Mouse (Mus musculus) retina, embryonic 14.5 days (tissue): ENCODE data around the gene Carmil2.

Experiments
- DNase-seq: peaks from one replicate; pipeline ENCODE4 v3.0.0-alpha.2; 2015; ENCODE audit warnings: low spot score

Gene Carmil2

DNA sequence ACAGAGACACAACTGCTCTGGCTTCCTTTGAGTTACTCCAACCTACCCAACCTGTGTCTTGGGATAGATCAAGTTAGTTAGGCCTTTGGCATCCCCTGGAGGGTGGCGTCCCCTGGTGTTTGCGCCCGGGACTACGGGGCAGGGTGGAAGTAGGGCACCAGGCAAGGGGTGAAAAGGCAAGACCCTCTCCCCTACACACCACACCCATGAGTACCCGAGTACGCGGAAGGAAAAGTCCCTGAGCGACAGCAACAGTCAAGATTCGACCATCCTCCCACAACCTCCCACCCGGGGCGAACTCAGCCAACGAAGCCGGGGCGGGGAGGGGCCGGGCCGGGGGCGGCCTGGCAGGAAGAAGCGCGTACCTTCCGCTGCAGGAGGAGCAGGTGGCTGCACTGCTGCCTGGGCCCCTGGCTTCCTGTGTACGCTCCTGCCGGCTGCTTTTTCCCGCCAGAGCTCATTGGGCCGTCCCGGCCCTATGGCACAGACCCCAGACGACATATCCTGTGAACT lies at the start of gene Carmil2:
TSS of gene Carmil2 (plus strand) at position 479 of the 513 bp plus-strand sequence.
- peak; percentile 63 for DNase-seq

DNA sequence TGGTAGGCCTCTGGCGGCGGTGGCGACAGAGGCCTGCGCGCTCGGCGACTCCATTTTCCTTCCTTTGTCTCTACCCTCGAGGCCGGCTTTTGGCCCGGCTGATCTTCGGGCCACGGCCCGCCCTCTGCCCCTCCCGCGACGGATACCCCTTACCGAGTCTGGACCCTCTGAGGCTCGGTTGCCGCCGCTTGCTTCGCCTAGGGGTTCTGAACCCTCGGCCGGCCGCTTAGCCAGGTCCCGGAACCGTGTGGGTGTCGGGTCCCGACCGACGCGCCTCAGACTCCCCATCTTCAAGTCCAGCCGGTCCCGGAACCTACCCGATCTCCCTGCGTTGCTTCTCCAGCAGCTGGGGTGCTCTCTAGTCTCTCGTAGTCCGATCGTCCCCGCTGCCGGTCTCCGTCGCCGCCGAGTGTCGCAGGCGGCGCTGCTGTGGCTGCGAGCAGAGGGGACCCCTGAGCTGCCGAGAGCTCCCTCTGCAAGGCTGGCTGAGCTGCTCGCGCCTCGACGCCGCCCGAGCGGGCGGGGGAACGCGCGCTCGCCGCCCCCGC lies 49.0 kb upstream of the Carmil2 start, which contains the start of gene Agrp:
TSS of gene Agrp (minus strand) at position 431 of the 548 bp plus-strand sequence.
- DNase-seq, result peak; percentile 63

DNA sequence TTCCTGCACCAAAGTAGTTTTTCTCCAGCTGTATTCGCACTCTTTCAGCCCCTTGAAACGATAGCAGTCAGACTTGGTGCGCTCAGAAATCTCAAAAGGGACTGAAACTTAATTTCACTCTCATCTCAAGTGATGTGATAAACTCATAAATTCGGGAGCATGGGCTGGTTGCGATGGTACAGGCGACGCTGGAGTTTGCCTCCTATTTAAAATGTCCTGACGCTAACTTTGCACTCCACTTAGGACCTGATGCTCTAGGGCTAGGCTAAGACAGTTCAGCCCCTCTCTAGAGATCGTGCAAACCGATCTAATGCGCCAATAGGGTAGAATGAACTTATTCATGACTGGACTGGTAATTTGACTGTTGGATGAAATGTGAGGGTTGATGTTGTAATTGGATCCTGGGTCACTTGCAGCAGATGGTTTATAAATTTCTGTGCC lies 48.5 kb upstream of the Carmil2 start:
- peak; percentile 54 for DNase-seq

DNA sequence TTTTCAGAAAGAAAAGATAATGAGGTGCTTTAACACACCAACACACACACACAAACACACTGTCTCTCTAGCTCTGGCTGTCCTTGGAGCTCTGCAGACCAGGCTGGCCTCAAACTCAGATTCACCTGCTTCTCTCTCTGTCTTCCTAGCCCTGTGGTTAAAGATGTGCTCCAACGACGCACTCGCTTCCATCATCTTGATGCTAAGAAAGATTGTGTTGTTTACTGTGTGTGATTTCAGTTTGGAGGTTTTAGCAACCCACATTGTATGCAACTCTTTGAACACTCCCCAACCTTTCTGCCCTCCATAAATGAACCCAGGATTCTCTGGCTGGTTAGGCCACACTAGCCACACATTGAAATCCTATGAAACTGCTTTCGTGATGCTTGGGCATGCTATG lies 47.6 kb upstream of the Carmil2 start:
- DNase-seq, result no peak

DNA sequence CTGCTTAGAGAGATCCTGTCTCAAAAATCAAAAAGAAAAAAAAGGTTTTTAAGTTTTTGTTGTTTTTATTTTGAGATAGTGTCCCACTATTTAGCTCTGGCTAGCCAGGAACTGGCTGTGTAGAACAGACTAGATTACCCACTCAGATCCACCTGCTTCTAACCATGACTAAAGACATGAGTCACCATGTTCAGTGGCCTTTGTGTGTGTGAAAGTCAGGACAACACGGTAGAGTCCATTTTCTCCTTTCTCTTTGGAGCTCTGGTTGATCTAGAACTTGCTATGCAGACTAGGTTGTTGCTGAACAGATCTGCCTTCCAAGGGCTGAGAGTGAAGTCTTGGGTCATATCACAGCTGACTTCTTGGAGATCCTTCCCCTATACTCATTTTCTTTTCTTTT lies 46.2 kb upstream of the Carmil2 start:
- DNase-seq, result no peak

DNA sequence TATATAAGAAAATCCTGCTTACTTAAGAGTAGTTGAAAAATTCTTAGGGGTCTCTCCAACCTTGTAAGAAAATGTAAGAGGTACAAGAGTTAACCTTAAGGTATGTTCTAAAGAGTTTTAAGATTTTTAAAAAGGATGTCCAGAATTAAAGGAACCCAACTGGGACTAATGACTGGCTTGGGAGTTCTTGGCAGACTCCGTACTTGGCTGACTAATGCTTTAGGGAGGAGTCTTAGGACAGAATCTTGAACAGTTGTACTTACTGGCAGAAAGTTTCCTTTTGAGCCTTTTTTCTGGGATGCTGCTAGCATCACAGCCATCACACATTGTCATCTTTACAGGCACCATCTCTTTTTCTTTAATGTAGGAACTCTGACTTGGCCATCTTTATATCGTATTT lies 45.6 kb upstream of the Carmil2 start:
- no peak for DNase-seq

DNA sequence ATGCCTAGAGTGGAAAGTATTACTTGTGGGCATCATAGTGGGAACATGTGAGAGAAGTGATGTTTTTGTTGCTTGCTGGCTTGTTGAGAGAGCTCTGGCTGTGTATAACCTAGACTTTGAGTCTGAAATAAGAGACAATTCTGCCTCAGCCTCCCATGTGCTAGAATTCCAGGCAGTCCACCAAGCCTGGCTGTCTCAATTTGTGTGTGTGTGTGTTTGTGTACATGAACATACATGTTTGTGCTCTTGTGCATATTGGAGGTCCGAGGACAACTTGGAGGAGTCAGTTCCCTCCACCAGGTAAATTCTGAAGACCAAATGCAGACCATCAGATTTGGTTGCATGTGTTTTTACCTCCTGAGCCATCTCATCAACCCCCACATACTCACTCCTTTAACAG lies 40.9 kb upstream of the Carmil2 start:
- no peak for DNase-seq

DNA sequence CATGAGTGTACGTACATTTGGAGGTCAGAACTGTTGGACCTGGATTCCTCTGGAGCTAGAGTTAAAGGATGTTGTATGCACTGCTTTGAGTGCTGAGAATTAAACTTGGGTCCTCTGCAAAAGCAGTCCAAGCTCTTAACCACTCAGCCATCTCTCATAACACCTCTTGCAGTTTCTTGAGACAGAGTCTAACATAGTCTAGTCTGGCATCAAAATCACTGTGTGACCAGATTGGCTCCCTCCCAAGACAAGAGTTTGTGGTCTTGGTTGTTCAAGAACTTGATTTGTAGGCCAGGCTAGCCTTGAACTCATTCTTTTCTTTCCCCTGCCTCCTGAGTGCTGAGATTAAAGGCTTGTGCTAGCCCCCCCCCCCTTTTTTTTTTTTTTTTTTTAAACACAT lies 37.1 kb upstream of the Carmil2 start:
- no peak for DNase-seq

DNA sequence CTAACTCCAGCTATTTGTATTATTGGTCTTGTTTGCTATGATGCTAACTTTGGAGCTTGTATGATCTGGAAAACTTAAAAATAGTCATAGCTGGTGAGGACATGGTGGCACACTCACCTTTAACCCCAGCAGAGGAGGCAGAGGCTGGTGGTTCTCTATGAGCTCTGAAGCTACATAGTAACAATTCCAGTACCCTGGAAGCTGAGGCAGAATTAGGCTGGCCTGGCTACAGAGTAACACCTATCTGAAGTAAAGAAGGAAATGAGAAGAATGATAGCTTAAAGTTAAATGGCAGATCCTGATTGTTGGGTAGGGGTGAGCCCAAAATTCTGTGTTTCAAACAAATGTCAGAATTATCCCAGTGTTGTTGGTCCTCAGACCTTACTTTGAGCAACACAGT lies 28.4 kb upstream of the Carmil2 start:
- no peak for DNase-seq

DNA sequence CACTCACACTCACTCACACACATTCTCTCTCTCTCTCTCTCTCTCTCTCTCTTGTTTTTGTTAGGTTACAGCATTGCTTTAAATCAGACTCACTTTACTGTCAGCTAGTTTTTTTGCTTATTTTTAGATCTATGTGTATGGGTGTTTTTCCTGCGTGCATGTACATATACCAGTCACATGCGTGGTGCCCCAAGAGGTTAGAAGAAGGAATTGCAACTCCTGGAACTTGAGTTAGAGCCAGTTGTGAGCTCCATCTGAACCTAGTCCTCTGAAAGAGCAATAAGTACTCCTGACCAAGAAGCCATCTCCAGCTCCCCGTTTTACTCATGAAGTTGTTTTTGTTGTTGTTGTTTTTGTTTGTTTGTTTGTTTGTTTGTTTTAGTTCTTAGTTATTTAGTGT lies 24.9 kb upstream of the Carmil2 start:
- DNase-seq, result peak; percentile 56

DNA sequence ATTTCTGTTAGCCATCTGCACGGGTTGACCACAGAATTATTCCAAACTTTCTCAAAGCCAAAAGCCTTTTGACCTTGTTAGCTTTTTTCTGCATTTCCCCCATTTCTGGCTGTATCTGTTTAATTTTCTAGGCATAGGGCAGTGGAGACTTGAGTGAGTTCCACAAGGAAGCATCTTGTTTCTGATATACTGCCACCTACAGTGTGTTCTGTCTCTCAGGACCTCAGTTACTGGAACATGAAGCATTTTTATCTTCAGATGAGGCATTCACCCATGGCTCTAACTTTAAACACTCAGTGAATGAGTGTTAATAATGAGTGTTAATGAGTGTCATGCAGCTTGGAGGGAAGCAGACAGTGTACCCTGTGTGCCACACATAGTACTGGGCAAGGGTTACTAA lies 8.2 kb upstream of the Carmil2 start:
- no peak for DNase-seq

DNA sequence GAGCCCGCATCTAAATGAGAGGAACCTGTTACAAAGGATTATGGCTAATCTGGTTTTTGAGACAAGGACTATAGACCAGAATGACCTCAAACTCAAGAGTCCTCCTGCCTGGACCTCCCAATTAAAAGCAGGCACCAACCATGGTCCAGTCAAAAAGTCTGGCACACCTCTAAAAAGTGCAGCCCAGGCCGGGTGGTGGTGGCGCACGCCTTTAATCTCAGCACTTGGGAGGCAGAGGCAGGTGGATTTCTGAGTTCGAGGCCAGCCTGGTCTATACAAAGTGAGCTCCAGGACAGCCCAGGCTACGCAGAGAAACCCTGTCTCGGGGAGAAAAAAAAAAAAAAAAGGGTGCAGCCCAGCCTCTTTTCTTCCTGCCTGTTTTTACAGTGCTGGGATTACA lies 749 bp upstream of the Carmil2 start:
- DNase-seq, result no peak

DNA sequence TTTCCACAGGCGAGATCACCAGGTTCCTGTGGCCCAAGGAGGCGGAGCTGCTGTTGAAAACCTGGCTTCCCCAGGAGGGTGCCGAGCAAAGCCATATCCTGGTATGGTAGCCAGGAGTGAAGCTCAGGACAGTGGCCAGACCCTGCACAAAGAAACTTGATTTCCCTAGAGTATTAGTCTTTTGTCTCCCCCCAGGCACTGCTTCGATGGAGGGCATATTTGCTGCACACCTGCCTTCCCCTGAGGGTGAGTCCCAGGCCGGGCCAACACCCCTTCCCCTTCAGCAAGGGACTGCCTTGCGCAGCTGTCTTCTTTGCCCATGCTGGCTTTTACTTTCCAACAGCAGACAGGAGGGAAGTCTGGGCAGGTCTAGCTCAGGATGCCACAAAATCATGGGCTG lies 477 bp downstream of the Carmil2 start:
- DNase-seq, result no peak

DNA sequence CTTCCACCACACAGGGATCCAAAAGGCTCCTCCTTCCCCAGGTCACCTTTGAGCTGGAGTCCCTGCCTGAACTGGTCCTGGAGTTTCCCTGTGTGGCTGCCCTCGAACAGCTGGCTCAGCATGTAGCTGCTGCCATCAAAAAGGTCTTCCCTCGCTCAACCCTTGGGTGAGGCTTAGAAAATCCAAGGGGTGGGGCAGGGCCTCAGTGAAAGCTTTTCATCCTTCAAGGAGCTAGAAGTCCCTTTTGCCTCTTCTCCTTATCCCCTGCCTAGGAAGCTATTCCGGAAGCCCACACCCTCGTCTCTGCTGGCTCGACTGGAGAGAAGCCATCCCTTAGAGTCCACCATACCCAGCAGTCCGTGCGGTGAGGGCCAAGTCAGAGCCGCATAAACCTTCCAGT lies 1.4 kb downstream of the Carmil2 start:
- DNase-seq, result no peak

DNA sequence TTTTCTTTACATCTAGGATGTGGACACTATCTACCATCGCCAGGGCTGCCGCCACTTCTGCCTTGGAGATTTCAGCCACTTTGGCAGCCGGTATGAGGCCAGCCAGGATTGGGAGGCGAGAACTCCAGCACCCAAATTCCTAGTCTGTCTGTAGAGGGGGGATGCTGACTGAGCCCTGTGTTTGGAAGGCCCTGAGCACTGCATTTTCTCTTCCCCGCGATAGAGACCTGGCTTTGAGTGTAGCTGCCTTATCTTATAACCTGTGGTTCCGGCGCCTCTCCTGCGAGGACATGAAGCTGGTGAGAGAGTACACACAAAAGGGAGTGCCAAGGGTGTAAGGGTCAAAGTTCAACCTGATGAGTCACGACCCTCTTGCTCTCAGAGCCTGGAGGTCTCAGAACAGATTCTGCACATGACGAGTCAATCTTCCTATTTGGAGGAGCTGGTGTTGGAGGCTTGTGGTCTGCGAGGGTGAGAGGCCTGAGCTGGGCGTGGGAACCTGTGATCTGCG lies 2.2 kb downstream of the Carmil2 start:
- no peak for DNase-seq

DNA sequence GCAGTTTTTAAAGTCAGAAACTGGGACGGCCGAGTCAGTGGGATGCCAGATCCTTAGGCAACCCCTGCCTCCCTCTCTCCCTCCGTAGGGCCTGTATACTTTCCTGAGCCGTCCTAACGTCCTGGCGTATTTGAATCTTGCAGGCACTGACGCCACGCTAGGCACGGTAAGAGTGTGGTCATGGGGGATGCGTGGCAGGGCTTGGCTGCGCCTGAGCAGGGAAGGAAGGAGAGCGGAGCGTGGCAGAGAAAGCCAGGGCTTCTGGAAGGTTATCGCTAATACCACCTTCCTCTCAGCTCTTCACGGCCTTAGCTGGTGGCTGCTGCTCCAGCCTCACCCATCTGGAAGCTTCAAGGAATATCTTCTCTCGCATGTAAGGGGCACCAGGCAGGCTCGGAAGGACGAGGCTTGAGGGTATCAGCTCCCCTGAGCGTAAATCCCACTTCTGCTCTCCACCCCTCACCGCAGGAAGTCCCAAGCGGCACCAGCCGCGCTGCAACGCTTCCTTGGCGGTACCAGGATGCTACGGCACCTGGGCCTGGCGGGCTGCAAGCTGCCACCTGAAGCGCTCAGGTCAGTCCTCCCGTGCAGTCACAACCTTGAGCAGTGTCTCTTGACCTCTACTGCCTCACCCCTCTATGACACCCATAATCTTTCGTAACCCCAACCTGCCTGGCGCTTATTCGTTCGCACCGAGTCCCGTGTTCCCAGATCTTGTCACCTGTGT lies 3.3 kb downstream of the Carmil2 start:
- no peak for DNase-seq

DNA sequence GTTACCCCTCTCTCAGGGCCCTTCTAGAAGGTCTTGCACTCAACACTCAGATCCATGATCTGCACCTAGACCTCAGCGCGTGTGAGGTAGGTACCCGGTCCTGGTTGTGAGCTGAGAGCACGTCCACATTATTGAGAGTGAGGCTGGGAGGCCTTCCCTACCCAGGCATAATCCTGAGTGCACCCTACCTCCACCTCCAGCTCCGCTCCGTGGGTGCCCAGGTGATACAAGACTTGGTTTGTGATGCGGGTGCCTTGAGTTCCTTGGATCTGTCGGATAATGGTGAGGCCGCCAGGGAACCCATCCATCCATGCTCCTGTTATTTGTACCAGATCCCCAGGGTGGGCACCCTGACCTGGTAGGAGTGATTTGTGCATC lies 3.9 kb downstream of the Carmil2 start:
- no peak for DNase-seq

DNA sequence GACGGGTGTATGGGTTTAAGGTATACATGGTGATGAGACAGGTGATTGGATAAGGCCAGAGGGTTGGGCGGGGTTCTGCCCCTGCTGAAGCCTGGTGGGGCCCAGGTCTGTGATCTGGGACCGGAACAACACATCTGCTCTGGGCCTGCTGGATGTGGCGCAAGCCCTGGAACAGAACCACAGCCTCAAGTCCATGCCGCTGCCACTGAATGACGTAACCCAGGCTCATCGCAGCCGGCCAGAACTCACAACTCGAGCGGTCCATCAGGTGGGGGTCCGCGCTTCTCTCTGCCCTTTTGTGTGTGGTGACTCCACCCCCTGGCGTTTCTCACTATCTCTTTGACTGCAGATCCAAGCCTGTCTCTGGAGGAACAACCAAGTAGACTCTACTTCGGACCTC lies 4.9 kb downstream of the Carmil2 start:
- DNase-seq, result no peak

DNA sequence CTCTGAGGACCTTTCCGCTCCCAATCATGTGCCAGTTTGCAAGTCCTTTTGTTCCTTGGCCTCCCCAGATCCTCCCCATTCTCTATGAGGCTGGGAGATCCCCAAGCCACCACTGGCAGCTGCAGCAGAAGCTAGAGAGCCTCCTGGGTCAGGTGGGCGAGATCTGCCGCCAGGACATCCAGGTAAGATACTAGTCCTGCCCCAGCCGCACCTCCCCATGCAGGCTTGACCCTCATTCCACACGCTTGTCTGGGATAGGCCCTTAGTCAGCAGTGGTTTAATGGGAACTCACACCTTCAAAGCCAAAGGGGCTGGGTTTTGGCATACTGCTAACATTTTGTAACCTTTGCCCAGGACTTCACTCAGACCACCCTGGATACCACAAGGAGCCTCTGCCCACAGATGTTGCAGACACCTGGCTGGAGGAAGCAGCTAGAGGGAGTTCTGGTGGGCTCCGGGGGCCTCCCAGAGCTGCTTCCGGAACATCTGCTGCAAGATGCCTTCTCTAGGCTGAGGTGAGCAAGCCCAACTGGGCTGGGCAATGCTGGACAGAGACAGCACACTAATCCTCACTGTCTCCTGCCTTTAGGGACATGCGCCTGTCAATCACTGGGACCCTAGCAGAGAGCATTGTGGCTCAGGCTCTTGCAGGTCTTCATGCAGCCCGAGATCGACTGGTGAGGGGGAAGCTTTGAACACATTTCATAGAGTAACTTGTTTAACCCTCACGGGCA lies 6.5 kb downstream of the Carmil2 start:
- no peak for DNase-seq

DNA sequence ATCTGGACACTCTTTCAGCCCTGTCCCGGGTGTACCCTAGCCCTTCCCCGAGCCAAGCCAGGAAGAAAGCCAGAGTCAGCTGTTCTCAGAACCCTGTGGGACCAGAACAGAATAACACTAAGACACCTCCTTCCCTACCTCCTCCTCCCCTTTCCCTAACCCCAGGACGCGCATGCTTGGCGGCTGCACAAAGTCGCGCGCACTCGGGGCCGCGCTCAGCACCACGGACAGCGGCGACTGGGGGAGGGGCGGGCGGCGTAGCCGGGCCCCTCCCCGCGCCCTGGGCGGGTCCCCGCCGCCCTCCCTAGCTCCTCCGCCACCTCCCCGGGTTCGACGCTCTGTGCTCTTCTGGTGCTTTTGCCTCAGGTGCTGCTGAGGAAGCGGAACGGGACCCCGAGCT lies 7.6 kb downstream of the Carmil2 start:
- peak; percentile 70 for DNase-seq

DNA sequence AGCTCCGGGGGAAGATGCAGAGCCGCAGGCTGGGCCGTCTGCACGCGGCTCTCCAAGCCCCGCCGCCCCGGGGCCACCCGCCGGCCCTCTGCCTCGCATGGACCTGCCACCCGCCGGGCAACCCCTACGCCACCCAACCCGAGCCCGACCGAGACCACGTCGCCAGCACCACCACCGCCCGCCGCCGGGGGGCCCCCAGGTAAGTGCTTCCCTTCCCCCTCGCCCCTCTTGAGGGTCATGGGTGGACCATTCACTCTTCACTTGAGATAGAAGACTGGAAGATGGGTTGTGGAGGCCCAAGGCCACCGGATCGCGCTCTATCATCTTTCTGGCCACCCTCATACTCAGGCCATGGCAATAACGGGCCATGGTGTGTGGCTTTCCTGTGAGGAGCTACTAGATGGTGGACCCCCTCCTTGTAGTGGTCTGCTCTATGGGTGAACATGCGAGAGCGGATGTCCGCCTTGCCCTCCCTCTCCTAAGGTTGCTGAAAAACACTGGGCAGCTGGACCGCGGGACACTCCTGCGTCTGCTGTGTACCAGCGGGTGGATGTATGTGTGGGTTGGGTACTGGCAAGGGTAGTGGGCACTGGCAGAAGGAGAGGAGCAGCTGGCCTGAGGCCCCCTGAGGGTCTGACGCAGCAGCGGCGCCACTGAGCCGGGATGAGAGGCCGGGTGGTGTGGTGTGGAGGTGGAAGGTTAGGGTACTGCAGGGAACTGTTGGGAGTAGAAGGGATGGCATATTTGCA lies 8.2 kb downstream of the Carmil2 start:
- DNase-seq, result peak; percentile 58

DNA sequence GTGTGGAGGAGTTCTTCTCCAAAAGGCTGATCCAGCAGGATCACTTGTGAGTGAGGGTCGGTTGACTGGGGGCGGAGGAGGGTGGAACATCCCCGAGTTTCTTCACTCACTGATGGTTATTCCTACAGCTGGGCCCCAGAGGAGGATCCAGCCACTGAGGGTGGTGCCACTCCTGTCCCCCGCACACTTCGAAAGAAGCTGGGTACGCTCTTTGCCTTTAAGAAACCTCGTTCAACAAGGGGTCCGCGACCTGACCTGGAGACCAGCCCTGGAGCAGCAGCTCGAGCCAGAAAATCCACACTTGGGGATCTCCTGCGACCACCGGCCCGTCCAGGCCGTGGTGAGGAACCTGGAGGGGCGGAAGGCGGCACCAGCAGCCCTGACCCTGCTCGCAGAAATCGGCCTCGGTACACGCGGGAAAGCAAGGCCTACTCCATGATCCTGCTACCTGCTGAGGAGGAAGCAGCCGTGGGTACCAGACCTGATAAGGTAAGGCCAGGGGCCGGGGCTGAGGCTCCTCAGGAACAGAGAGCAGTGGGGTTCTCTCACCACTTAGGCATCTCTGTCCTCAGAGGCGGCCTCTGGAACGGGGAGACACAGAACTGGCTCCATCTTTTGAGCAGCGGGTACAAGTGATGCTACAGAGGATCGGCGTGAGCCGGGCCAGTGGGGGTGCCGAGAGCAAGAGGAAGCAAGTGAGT lies 9.2 kb downstream of the Carmil2 start:
- no peak for DNase-seq
